Mouse (Mus musculus) forelimb bud, embryonic 11.5 days (tissue): ENCODE results near the gene Ndufs6.

Experiments used
- DNase-seq: peaks from one replicate; pipeline ENCODE4 v3.0.0-alpha.2; 2012; ENCODE audit warnings: low read depth, low spot score

The Ndufs6 gene

GRCm38 (mm10) chr13:73306085-73306410 is 22.3 kb downstream of the Ndufs6 start:
- DNase-seq: no peak

DNA sequence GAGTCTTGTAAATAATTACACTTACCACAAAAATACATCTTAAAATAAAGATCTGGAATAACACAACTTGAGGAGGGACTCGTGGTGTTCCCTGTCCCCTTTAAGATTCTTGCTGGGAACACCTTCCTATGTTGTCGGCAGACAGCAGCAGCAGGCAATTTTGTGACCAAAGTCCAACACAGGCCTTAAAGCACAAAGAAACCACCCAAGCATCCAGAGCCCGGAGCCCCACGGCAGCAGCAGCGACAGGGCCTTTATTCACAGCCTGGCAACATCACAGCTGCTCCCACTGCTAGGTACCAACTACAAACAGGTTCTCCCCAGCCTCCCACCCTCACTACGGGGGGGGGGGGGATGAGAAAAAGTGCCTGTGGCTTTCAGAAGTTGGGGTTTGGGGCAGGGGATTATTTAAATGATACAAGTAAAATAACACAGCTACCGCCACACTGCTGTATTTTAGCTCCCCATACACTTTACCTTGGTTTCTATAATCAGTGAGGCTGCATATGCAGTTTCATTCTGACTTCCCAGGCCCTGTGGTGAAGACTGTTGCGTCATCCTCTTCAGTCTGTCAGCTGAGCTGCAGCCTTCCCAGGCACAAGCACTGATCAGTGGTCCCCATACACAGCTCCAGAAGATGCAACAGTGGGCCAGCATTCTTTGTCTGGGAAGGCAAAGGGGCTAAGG is 22.8 kb downstream of the Ndufs6 start:
- no peak for DNase-seq

- DNase-seq: no peak
These were observed 23.6 kb downstream of the Ndufs6 start for GRCm38 (mm10) chr13:73304729-73305128.

DNA sequence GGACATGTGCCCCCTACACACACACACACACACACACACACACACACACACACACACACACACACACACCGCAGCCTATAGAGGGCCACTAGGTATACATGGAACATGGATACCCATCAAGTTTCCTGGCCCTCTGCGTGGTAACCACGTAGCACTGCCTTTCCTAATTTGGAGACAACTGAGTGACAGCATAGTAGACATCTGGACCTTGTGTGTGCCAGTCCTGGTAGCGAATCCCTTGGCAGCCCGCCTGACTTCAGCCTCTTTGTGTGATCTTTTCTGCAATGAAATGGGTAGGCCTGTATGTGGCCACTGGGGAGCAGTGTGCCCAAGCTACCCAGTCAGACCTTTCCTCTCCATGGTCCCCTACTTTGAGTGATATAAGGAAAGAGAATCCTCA is 29.0 kb downstream of the Ndufs6 start:
- no peak for DNase-seq

DNA sequence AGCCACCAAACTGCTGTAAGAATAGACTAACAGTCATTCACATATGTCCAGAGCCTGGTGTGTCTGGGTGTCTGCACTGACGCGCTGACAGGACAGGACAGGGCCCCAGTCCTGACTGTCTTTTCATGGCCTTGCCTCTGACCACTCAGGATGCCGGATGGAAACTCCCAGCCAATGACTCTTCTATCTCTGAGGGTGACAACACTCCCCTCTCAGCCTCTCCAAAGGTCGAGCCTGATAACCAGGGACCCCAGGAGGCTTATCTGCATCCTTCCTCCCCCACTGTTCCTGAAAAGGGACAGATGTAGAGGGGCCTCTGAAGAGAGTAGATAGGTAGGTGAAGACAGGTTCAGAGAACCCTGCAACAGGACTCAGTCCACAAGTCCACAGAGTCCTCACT is 29.6 kb downstream of the Ndufs6 start:
- no peak for DNase-seq

DNA sequence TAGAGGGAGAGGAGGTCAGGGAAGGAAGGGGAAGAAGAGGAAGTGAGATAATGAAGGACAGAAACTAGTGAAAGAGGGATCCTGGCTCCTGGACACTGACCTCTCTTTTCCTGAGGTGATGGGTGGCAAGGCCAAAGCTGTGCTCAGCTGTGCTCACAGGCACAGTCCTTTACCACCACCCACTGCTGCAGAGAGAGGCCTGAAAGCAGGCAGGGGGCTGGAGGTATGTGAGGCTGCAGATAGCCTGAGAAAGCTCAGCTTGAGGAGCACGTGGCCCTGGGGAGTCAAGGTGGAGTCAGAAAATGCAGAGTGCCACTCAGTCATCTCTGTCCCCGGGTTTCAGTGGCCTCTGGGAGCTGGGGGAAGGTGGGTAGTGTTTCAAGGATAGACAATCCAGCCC is 37.2 kb downstream of the Ndufs6 start:
- no peak for DNase-seq

DNA sequence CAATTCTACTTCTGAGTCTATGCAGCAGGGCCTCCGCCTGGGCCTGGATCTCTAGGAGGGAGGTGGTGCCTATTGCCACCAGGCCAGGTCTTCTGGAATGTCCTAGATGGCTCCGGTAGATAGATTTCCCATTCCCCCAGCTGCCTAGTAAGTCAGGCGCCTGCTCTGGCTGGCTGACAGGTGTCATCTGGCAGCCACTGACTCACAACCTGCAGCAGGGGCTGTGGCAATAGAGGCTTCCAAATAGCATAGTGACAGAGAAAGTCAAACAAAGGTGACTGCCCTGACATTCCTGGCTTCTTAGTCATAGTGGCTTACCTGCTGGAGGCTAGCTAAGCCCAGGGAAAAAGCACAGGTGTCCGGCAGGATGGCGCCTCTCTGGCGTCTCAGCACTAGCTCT is 38.1 kb downstream of the Ndufs6 start:
- DNase-seq: no peak

DNA sequence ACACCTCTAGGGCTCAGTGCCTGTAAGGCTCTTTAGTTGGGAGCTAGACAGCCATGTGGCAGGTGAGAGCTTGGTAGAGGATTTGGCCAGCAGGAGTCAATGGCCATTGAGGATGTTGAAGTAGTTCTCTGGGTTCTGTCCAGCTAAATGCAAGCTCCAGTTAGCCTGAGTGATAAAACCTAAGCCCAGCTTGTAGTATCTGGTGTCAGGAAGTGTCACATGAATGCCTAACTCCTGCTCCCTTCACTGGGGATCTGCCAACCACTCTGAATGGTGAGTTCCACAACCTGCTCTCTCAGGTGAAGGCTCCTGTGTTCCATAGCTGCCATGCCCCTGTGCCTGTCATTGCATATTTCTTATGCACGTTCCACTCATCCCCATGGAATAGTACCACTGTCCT is 44.8 kb downstream of the Ndufs6 start:
- DNase-seq: no peak

GRCm38 (mm10) chr13:73282407-73282806 is 45.9 kb downstream of the Ndufs6 start:
- DNase-seq: no peak

GRCm38 (mm10) chr13:73279196-73279595 is 49.1 kb downstream of the Ndufs6 start:
- no peak for DNase-seq

DNA sequence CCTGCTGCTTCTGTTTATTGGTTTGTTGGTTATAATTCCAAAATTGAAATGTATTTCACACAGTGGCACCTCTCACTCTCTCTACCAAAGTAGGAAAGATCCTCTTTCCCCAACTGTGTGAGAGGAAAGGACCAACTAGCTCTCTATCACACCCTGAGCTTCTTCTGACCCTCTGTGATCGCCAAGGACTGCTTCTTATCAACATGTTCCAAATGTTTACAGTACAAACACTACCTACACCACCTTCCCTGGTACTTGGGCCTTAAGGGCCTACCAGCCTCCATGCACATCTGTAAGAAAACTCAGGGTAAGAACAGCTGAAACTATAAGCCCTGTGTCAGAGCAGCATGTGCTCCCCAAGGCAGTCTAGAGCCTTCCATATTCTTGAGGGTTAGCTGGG is 50.5 kb downstream of the Ndufs6 start:
- no peak for DNase-seq

- no peak for DNase-seq
These were observed 51.0 kb downstream of the Ndufs6 start for GRCm38 (mm10) chr13:73277361-73277760.

- no peak for DNase-seq
These were observed 54.8 kb downstream of the Ndufs6 start for GRCm38 (mm10) chr13:73273536-73273935.

- DNase-seq: no peak
These were observed 55.5 kb downstream of the Ndufs6 start for GRCm38 (mm10) chr13:73272794-73273282.

DNA sequence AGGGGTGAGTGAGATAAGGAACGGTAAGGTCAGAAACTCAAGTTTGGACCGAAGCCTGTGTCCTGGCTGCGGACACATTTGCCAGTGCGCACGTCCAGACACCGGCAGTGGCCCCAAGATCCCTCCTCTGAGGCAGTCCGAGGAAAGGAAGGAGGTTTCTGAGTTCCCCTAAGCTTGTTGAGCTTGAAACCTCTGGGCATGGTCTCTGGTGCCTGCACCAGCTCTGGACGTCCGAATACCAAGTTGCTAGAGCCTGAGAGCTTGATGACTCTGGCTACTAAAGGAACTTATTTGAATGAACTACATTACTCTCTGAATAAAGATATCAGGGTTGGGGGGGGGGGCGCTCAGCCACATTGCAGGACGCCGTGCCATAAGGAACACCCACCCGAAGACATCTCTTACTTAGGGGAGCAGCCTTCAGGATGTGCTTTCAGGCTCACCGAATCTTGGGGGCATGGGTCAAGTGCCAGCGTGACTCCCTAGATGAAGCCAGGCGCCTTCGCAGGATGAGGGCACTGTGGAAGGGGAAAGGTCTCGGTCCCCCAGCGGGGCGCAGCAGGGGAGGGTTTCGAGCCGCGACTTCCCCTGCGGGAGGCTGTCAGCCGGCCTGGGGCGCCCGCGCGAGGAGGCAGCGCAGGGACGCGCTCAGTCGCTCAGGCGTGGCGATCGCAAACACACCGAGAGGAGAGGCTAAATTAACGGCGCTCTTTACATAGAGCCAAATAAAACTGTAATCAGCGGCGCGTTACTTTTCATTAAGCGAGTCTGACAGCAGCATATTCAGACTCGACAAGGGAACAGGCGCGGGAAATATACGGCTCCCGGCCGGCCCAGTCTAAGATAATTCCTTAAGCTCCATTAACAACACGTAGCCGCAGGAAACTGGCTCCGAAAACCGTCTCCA is 56.8 kb downstream of the Ndufs6 start:
- no peak for DNase-seq

DNA sequence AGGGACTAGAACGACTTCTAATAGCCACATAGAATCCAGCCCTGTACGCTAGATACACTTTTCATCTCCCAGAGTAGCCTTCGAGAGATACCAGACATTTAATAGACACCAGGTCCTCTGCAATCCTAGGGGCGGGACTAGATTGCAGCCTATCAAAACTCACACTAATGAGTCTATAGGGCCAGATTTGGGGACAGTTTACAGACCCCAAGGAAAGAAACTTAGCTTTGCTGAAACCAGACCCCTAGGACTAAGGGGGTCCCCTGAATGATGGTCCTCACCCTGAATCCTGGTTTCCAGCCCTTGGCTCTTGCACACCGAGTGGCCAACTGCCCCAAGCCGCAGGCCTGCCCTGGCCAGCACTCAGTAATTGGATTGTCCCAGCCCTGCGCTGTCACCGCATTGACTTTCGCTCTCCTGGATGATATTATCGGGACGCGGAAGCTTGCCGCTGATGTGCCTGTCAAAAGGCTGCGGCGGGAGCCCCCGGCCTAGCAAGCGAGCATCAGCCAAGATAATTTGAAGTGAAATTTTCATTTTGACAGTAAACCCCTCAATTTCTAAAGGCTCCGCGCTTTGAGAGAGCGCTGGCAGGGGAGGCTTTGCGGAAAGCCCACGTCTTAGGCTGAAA is 57.8 kb downstream of the Ndufs6 start:
- no peak for DNase-seq

GRCm38 (mm10) chr13:73269891-73270290 is 58.5 kb downstream of the Ndufs6 start:
- no peak for DNase-seq
